28 mouse cellular contexts compared by ENCODE assay signal in genomic region chr10:99632250-99632985, GRCm38 (mm10).
DNase-seq lines count a peak whose midpoint lies in the region; ATAC-seq and TF ChIP-seq lines count a peak whose summit lies in the region.
"Had no signal": no experiment of that assay in that cellular context is flagged by ENCODE, and none has a peak within 500 bp of the region (broad histone marks: within the 10 kb centered on the region; RNA-seq: fewer than 3 reads in every experiment).

No protein-coding gene starts in this region.

- in situ Hi-C loops in Patski (cut with MboI; ENCODE audit: low pct_unique_long_range_greater_than_20kb), result loop anchor here (25.0 kb wide), 1 partner anchor 380 kb away; the partner anchor contains the start of gene Kitl

- H3K4me2 ChIP-seq in liver, embryonic 12.5 days, result no peak overlapping the region
- H3K4me2 ChIP-seq: forebrain, embryonic 13.5 days; hindbrain, embryonic 12.5 days; neural tube, embryonic 15.5 days; stomach, embryonic 15.5 days had no signal

- no peaks in the 10 kb centered on the region for H3K4me1 ChIP-seq in liver, adult 2 months (ENCODE audit: control insufficient read depth, insufficient read depth, low read length)
- H3K4me1 ChIP-seq in liver, embryonic 12.5 days, result no peaks in the 10 kb centered on the region
- H3K4me1 ChIP-seq: forebrain, embryonic 13.5 days; hindbrain, embryonic 12.5 days; neural tube, embryonic 15.5 days; stomach, embryonic 15.5 days had no signal

- POLR2A ChIA-PET in Patski (lab: Charles Lee), result interaction anchor here (0.6 kb wide), 2 partner anchors 540 to 840 kb away, joined by 3 read pairs; no protein-coding TSS in a partner anchor

- no peaks in the 10 kb centered on the region; the same call in 1 of the 2 replicates for H3K27me3 ChIP-seq in liver, adult 2 months (ENCODE audit: control insufficient read depth, insufficient read depth, low read length)
- H3K27me3 ChIP-seq in liver, embryonic 12.5 days (replicated peaks), result no peaks in the 10 kb centered on the region
- H3K27me3 ChIP-seq in Patski, result peaks cover 4% of the 10 kb centered on the region
- H3K27me3 ChIP-seq: forebrain, embryonic 13.5 days; hindbrain, embryonic 12.5 days; neural tube, embryonic 15.5 days; stomach, embryonic 15.5 days had no signal

- H3K4me3 ChIP-seq in liver, adult 2 months (ENCODE audit: insufficient read depth, low read depth, low read length), result no peak overlapping the region
- no peak overlapping the region for H3K4me3 ChIP-seq in liver, embryonic 12.5 days
- no peak overlapping the region for H3K4me3 ChIP-seq in macrophage (ENCODE audit: inconsistent target)
- H3K4me3 ChIP-seq: forebrain, embryonic 13.5 days; hindbrain, embryonic 12.5 days; midbrain, embryonic 10.5 days; neural tube, embryonic 15.5 days; stomach, embryonic 15.5 days had no signal

- no peaks in the 10 kb centered on the region for H3K36me3 ChIP-seq in liver, adult 2 months (ENCODE audit: control insufficient read depth, insufficient read depth, low read length)
- no peaks in the 10 kb centered on the region for H3K36me3 ChIP-seq in liver, embryonic 12.5 days
- no peaks in the 10 kb centered on the region for H3K36me3 ChIP-seq in macrophage (ENCODE audit: inconsistent target)
- H3K36me3 ChIP-seq: hindbrain, embryonic 12.5 days; midbrain, embryonic 10.5 days; neural tube, embryonic 15.5 days; stomach, embryonic 15.5 days had no signal

- H3K27ac ChIP-seq in liver, adult 2 months (replicated peaks; ENCODE audit: insufficient read depth, low read depth, low read length), result no peak overlapping the region
- H3K27ac ChIP-seq in liver, embryonic 12.5 days, result no peak overlapping the region
- H3K27ac ChIP-seq in macrophage, result peak overlapping the region; percentile 95
- H3K27ac ChIP-seq: forebrain, embryonic 13.5 days; hindbrain, embryonic 12.5 days; hindbrain, postnatal 0 days; midbrain, embryonic 10.5 days; neural tube, embryonic 15.5 days; stomach, embryonic 15.5 days had no signal

- H3K9me3 ChIP-seq in liver, embryonic 12.5 days (replicated peaks), result no peaks in the 10 kb centered on the region
- H3K9me3 ChIP-seq: forebrain, embryonic 13.5 days; hindbrain, embryonic 12.5 days; midbrain, embryonic 10.5 days; neural tube, embryonic 15.5 days; stomach, embryonic 15.5 days had no signal

- 81% methylated on average over 6 of the region's 6 CpGs for WGBS in liver, adult 2 months
- WGBS in liver, embryonic 12.5 days (ENCODE audit: insufficient replicate concordance), result 64% methylated on average over 6 of the region's 6 CpGs
- WGBS in macrophage (ENCODE audit: missing documents), result 18% methylated on average over 6 of the region's 6 CpGs

- TF ChIP-seq POLR2A in liver, adult 2 months (IDR thresholded peaks at IDR 0.05; ENCODE audit: extremely low read depth, insufficient read depth, low read length), result no peak

- no peak overlapping the region for H3K9ac ChIP-seq in liver, adult 2 months (ENCODE audit: low read depth, low read length)
- H3K9ac ChIP-seq in liver, embryonic 12.5 days, result no peak overlapping the region
- H3K9ac ChIP-seq: forebrain, embryonic 13.5 days; hindbrain, embryonic 12.5 days; neural tube, embryonic 15.5 days; stomach, embryonic 15.5 days had no signal

- DNase-seq in liver, adult 2 months (ENCODE audit: extremely low read depth, low read depth, low spot score), result peak; percentile 17
- DNase-seq in Patski (ENCODE audit: low read depth, low spot score), result no peak
- DNase-seq in embryo, embryonic 10.5 days (ENCODE audit: low spot score), result no peak
- DNase-seq in lung, adult 18-20 months, result no peak
- DNase-seq in adrenal gland, postnatal 36 days, result no peak
- DNase-seq: adrenal gland, postnatal 10 days; B cell, adult 2 months; cerebellum, adult 2 months; cerebellum, postnatal 14 days; gastrocnemius, postnatal 10 days; heart, postnatal 14 days; kidney, postnatal 14 days; liver; lung, postnatal 4 days; right cerebral cortex, adult 18-20 months; spleen, adult 18-20 months; thymus, adult 18-20 months; thymus, postnatal 36 days had no signal

- CTCF ChIA-PET in Patski (lab: Charles Lee), result interaction anchor here (1.0 to 1.2 kb wide), 3 partner anchors 9 to 13 kb away, joined by 3 to 4 read pairs (median 3); no protein-coding TSS in a partner anchor

- no peaks in the 10 kb centered on the region for H3K79me2 ChIP-seq in liver, adult 2 months (ENCODE audit: control insufficient read depth, insufficient read depth, low read length)
- no peaks in the 10 kb centered on the region for H3K79me2 ChIP-seq in macrophage (ENCODE audit: inconsistent target)

- no peak for TF ChIP-seq CTCF in liver, adult 2 months (IDR thresholded peaks at IDR 0.05; ENCODE audit: low read depth, low read length)
- no peak for TF ChIP-seq CTCF in Patski (IDR thresholded peaks at IDR 0.05)

- ATAC-seq in liver, embryonic 12.5 days, result no peak
- peak; percentile 71 for ATAC-seq in Patski
- ATAC-seq in neutrophil, adult 5-6 weeks (ENCODE audit: extremely low read depth, insufficient number of reproducible peaks, low FRiP score, poor library complexity, severe bottlenecking), result 0 out of 2 replicates have a peak, but pooled peaks have one; percentile 19
- ATAC-seq: forebrain, embryonic 13.5 days; hindbrain, postnatal 0 days; intestine, postnatal 0 days had no signal
